Mouse (Mus musculus): ENCODE data around the gene AL607142.1.

DNA sequence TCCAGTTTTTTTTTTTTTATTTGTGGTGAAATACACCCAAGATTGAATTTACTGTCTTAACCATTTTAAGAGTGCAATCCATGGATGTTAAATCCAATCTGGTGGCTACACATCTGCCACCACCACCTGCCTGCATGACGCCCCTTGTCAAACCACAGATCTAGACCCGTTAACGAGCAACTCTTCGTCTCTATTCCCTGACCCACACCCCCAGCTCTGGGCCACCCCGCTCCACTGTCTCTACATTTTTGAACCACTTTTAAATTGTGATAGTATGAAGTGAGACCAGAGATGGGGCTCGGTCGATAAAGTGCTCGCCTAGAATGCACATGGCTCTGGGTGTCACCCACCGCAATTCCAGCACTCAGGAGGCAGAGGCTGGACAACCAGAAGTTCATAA lies 8.3 kb upstream of the AL607142.1 start:
- TF ChIP-seq POLR2A (IDR thresholded peaks at IDR 0.05; ENCODE audit: insufficient read depth, low read depth, low read length) = no peak
- no peak for TF ChIP-seq CTCF (IDR thresholded peaks at IDR 0.05; ENCODE audit: insufficient read depth, low read depth, low read length)
